Mouse (Mus musculus): ENCODE results near the gene Nuak2.

Gene Nuak2

GRCm38 (mm10) chr1:132298801-132299464 is 17.0 kb upstream of the Nuak2 start:
- peak; percentile 66 for DNase-seq (ENCODE audit: low read depth)

- no peak for DNase-seq (ENCODE audit: low read depth)
Measured at GRCm38 (mm10) chr1:132299744-132300143, 16.2 kb upstream of the Nuak2 start.

DNA sequence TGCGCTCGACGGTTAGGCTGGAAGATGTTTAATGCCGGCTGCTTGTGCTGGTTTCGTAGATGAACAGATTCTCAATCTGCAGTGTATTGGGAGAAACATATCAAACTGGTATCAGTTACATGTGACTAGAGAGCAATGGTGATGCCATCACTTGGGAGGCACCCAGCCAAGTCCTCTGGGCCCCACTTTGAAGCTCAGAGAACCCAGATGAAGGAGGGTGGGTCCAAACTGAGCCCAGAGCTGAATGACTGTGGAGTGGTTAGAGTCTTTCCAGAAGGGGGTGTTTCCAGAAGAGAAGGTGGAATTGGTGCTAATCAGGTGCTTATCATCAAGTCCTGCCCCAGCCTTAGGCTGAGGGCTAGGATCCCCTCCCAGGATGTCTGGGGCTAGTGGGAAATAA is 14.7 kb upstream of the Nuak2 start:
- DNase-seq (ENCODE audit: low read depth), result no peak

- DNase-seq (ENCODE audit: low read depth), result no peak
Measured at GRCm38 (mm10) chr1:132302341-132302866, 13.5 kb upstream of the Nuak2 start.

DNA sequence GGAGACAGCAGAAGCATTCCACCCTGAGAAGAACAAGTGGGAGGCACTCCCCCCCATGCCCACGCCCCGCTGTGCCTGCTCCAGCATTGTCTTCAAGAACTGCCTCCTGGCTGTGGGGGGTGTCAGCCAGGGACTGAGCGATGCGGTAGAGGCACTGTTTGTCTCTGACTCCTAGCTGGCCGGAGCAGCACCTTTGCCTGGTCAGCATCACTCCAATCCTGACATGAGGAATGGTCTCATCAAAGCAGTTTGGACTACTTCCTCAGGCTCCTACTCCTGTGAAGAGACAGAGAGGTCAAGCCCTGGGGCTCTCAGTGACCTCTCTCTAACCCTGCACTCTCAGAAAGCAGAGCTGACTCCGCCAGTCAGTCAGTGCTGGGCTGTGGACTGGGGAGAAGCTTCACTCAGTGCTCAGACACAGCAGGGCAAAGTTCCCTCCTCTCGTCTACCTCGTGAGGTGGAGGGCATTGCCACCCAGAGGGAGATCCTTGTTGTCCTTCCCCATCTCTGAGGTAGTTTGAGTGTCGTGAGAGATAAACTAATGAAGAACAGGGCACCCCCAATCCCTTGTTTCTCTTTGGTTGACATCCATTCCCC is 11.2 kb upstream of the Nuak2 start:
- DNase-seq (ENCODE audit: low read depth), result no peak

- DNase-seq (ENCODE audit: low read depth), result peak; percentile 81
Measured at GRCm38 (mm10) chr1:132306160-132306559, 9.8 kb upstream of the Nuak2 start.

GRCm38 (mm10) chr1:132306808-132307207 is 9.1 kb upstream of the Nuak2 start:
- peak; percentile 49 for DNase-seq (ENCODE audit: low read depth)

GRCm38 (mm10) chr1:132307962-132308361 is 8.0 kb upstream of the Nuak2 start:
- no peak for DNase-seq (ENCODE audit: low read depth)

- DNase-seq (ENCODE audit: low read depth), result no peak
Measured at GRCm38 (mm10) chr1:132308674-132309073, 7.3 kb upstream of the Nuak2 start.

DNA sequence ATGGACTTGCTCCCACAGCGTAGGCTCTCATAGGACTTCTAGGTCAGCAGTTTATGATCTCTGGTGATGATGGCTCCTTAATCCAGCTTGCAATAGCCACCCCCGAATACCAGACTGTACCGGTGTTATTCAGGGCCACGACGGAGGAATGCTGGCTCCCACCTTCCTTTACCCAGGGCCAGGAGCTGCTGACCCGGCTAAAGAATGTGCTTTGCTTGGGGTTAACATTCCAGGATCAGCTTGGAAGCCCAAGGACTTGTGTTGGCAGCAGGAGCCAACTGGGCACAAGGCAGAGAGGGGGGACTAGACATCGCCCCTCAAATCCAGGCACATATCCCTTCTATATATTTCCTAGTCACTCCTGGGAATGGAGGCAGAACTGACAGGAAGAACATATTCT is 5.2 kb upstream of the Nuak2 start:
- DNase-seq (ENCODE audit: low read depth), result no peak

- no peak for DNase-seq (ENCODE audit: low read depth)
Measured at GRCm38 (mm10) chr1:132311174-132311859, 4.6 kb upstream of the Nuak2 start.

- DNase-seq (ENCODE audit: low read depth), result no peak
Measured at GRCm38 (mm10) chr1:132312043-132312442, 3.9 kb upstream of the Nuak2 start.

- peak; percentile 89 for DNase-seq (ENCODE audit: low read depth)
Measured at GRCm38 (mm10) chr1:132312703-132313102, 3.2 kb upstream of the Nuak2 start.

- DNase-seq (ENCODE audit: low read depth), result peak; percentile 33
Measured at GRCm38 (mm10) chr1:132316625-132316994, 684 bp downstream of the Nuak2 start.

- DNase-seq (ENCODE audit: low read depth), result peak; percentile 85
Measured at GRCm38 (mm10) chr1:132317413-132317812, 1.5 kb downstream of the Nuak2 start.

DNA sequence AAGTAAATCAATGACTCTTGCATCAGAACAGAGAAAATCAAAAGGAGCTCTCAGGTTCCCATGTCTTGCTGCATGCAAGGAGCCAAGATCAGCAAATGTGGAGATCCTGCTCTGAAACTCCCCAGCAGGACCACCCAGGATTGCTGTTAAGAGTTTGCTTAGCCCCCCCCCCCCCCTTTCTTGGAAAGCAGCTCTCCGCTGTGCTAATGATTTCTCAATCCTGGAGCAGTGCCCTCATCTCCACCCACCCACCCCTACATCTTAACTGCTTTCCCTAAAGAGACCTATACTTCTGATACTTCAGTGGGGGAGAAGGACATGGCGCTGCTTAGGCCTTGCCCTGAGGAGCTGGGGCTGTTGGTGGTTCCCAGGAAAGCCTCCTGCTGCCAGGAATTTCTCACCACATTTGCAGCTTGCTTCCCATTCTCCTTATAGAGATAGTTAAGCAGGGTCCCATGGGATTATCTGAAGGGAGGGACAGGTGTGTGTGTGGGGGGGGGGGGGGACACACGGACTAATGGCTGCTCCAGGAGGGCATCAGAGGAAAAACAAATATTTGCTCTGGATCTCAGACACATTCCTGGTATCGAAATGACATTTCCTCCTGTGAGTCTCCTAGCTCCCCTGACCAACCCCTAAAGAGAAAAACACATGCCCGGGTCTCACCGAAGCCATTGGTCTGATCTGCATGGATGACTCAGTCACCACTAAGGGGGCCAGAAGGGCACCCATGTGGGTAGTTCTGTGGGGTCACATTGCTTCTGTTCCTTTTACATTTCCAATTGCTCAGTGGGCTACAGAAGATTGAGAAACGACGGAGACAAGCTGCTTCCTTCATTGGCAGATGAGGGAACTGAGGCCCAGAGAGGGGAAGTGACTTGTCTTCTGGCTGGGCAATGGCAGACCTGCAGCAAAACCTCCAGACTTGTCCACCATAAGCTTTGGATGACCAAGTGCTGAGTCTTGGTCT is 2.3 kb downstream of the Nuak2 start:
- peak; percentile 77 for DNase-seq (ENCODE audit: low read depth)

GRCm38 (mm10) chr1:132319242-132319641 is 3.3 kb downstream of the Nuak2 start:
- DNase-seq (ENCODE audit: low read depth), result peak; percentile 78

DNA sequence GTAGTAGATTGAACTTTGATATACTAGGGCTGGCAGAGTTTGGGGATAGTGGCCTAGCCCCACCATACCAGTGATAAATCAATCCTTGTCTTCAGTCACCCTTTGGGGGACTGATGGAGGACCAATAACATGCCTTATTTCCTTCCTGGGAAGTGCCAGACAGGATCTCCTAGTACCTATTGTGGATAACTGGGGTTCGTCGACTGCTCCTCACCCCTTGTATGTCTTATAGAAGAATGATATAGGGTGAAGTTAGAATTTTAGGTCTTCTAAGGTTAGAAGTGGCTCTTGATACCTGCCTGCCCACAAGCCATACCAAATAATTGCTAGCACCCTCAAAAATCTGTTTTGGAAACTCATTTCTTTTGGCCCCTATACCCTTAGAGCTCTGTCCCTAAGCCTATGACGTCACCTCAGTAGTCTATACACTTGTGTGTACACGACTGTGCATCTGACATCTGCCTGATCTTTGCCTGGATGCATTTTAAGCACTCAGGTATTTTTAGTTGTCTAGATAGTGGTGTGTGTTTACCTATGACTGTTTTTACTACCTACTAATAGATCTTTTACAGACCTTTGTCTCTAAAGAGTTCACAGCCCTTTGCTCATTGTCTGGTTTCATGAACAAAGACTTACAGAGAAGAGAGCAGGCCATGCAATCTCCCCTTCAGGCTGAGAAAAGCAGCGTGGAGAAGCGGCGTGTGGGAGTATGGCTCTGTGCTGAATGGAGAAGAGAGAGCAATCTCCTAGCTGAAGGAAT is 6.1 kb downstream of the Nuak2 start:
- DNase-seq (ENCODE audit: low read depth), result no peak

DNA sequence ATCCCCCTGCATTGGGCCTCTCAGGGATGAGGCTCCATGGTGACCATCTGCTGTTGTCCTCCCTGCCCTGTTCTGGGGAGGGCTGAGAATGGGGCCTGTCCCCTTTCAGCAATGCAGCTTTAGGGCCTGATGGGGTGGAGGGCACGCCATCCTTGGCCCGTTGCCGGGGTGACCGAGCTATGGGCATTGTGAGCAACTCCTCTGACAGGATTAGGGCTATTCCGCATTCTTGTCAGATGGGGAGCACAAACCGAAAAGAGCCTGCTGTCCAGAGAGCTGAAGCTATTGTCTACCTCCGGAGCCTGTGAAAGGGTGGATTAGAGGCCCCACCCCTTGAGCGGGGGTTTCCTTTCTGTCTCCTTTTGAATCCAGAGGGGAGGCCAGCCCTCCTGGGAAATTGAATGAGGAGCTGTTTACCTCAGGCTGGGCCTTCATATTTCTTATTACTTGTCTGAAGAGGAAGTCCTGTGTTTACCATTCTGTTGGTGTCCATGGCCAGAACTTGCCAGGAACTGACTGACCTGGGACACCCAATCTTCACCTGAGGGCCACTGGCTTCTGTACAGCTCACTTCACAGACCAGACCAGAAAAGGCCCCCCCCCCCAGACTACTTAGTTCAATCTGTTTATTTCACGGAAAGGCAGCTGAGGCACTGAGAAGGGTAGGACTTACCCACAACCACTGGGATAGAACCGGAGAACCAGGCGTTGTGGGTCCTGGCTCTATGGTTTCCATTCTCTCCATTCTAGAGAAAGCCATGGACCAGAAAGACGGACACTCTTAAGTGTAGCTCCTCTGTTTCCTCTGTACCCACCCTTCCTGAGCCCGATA is 7.0 kb downstream of the Nuak2 start:
- no peak for DNase-seq (ENCODE audit: low read depth)

- peak; percentile 83 for DNase-seq (ENCODE audit: low read depth)
Measured at GRCm38 (mm10) chr1:132326777-132327176, 10.9 kb downstream of the Nuak2 start.
